20 mouse cellular contexts compared by ENCODE assay signal in the genomic region with DNA sequence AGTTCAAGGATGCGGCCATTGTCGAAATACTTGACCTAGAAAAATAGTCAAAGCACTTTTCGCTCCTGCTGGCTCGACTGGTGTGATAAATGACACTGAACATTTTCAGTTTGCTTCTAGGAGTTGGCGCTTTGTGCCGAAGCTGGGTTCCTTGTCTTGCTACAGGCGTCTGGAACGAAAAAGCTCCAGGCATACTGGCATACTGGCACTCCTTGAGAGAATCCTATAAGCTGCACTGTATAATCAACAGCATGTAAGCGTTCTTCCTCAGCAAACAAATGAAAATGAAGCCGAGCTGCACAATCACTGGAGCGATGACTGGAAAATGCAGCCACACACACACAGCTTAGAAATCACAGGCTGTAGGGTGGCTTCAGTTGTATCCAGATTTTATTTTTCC.
DNase-seq lines count a peak whose midpoint lies in the region; ATAC-seq and TF ChIP-seq lines count a peak whose summit lies in the region.
"Had no signal": no experiment of that assay in that cellular context is flagged by ENCODE, and none has a peak within 500 bp of the region (broad histone marks: within the 10 kb centered on the region; RNA-seq: fewer than 3 reads in every experiment).

No protein-coding gene starts in this region.

- intact Hi-C loops in left cerebral cortex, postnatal 14 days (cut with DNase I), result no loop called here
- intact Hi-C loops in left cerebral cortex, postnatal 4 days (cut with DNase I), result no loop called here

- ATAC-seq in frontal cortex, adult (ENCODE audit: low TSS enrichment), result peak; percentile 79
- ATAC-seq: inflammation-experienced regulatory T-cells, adult 6 months had no signal

- TF ChIP-seq POLR2A in brain, embryonic 14.5 days (IDR thresholded peaks at IDR 0.05; ENCODE audit: borderline replicate concordance, extremely low read depth, insufficient read depth, insufficient read length, poor library complexity, severe bottlenecking), result no peak

- no peak for TF ChIP-seq CTCF in brain, embryonic 14.5 days (IDR thresholded peaks at IDR 0.05; ENCODE audit: borderline replicate concordance, extremely low read depth, insufficient read depth, insufficient read length)

- DNase-seq in frontal cortex, postnatal 10 days (ENCODE audit: low spot score in 2 of 2), result no peak
- DNase-seq in left cerebral cortex, postnatal 14 days (ENCODE audit: low spot score in 2 of 2), result peak; percentile 17 to 18
- DNase-seq in left cerebral cortex, postnatal 4 days, result no peak
- peak; percentile 41 for DNase-seq in brain, adult 2 months (ENCODE audit: low read depth, low spot score)
- DNase-seq in brain, embryonic 14.5 days (ENCODE audit: low read depth), result peak; percentile 28
- no peak for DNase-seq in layer of hippocampus, adult 8-10 months (ENCODE audit: low spot score in 2 of 2)
- DNase-seq: adrenal gland, adult 8-10 months; B cell, adult 2 months; cerebellum, adult 18-20 months; cerebellum, postnatal 10 days; gastrocnemius, postnatal 14 days; kidney, adult 11 months; kidney, postnatal 14 days; liver; lung, embryonic 14.5 days; lung, postnatal 14 days; midbrain, embryonic 14.5 days; thymus, postnatal 4 days had no signal

Comparison
In these comparisons a context has a peak if more than half of its experiments do, and no peak if none do; other contexts are left out.
1. DNase-seq: peak in left cerebral cortex, postnatal 14 days (2 of 2), brain, adult 2 months (single experiment) and brain, embryonic 14.5 days (single experiment); none in frontal cortex, postnatal 10 days (0 of 2), left cerebral cortex, postnatal 4 days (single experiment) and layer of hippocampus, adult 8-10 months (0 of 2).